Mouse (Mus musculus) bone marrow, adult 2 months (tissue): ENCODE data around the gene Gbe1. TPM values are rescaled to one million over a fixed set of nuclear protein-coding genes. Genes with fewer than 3 reads are reported as not detected.

Source experiments
- H3K27ac ChIP-seq: fragments of 200-500 bp; 2 replicates; pipeline ENCODE4 v1.5.1; 2012; ENCODE audit warnings: low read depth, mild to moderate bottlenecking, control low read depth, inconsistent platforms, low read length; ENCODE audit not compliant: control insufficient read depth, poor library complexity, insufficient read depth
- H3K4me1 ChIP-seq: fragments of 200-500 bp; 2 replicates; pipeline ENCODE4 v1.6.1; 2011; ENCODE audit warnings: low read length; ENCODE audit not compliant: control insufficient read depth, insufficient read depth
- H3K4me3 ChIP-seq: fragments of 200-500 bp; replicated peaks from 2 replicates; pipeline ENCODE3; 2011; ENCODE audit warnings: mild to moderate bottlenecking, low read depth, low read length, control low read depth; ENCODE audit not compliant: control insufficient read depth
- CTCF ChIP-seq: fragments of 200-500 bp; IDR thresholded peaks from 2 replicates; pipeline ENCODE4 v1.5.1; 2011; ENCODE audit warnings: low read length, control low read depth; ENCODE audit not compliant: control insufficient read depth, insufficient read depth
- POLR2A ChIP-seq: fragments of 200-500 bp; IDR thresholded peaks from 2 replicates; pipeline ENCODE4 v1.6.1; 2011; ENCODE audit warnings: low read depth, mild to moderate bottlenecking, control low read depth, low read length, borderline replicate concordance; ENCODE audit not compliant: control insufficient read depth
- WGBS: fragments of 180-500 bp; shearing (Covaris S2); methylation state at CpG from one replicate; pipeline ENCODE4 v1.1.7; 2018; 5-methylcytosine and 5-hydroxymethylcytosine counted together
- polyA plus RNA-seq: library from polyadenylated mRNA; stranded (reverse); fragments of >200 nt; gene quantifications from 2 replicates; pipeline ENCODE4 v1.2.4, GENCODE M21; 2011; ENCODE audit warnings: low replicate concordance; ENCODE audit not compliant: missing spikeins, insufficient read depth, insufficient read length

The Gbe1 gene
- polyA plus RNA-seq, 1 experiment, result 3.9 TPM

- Histone ChIP-seq H3K4me1 (no peaks in the 10 kb centered on the region; the same call in 1 of the 2 replicates), H3K4me3 (peak overlapping the region; percentile 59), H3K27ac (peak overlapping the region; percentile 67)
- 2% methylated on average over 9 of the region's 9 CpGs for WGBS
- TF ChIP-seq POLR2A (no peak), CTCF (no peak)
Measured at GRCm38 (mm10) chr16:70326339-70326948, 12.7 kb downstream of the Gbe1 start.

DNA sequence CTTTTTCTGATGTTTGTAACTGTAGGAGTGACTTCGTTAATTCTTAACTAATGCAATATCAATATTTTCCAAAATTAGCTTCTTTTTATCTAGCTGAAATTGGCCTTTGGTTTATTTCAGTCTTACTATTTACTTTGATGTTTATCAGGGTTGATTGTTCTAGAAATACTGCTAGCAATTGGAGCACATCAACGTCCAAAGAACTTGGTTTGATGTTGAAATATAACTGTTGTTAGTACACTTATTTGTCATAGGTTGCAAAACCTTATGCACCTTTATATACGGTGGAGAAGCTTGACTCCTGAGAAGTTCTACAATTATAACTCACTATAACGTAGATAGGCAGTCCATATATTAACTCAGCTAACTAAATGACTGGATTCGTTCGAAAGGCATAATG is 14.8 kb downstream of the Gbe1 start:
- H3K4me1 ChIP-seq, result no peaks in the 10 kb centered on the region; the same call in 1 of the 2 replicates
- TF ChIP-seq CTCF (no peak), POLR2A (no peak)
- 50% methylated on average over 6 of the region's 6 CpGs for WGBS
- H3K4me3 ChIP-seq, result no peak overlapping the region
- H3K27ac ChIP-seq, result peak overlapping the region; percentile 51; the same call in 1 of the 2 replicates

DNA sequence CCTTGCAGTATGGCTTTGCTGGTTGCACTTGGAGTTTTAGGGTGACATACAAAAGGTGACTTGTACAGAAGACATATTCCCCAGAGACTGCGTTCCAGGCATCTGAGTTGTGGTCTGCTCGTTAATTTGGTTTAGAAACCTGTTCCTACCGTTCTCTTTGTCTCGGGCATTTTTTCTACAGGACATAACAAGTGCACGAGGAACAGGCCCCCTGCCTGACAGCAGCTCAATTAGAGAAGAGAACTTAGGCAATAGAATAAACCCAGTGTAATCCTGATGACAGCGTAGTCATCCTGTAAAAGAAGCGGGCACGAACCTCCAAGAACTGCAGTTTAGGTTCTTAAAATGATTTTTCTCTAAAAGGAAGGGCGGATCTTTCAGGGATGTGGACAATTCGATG is 15.3 kb downstream of the Gbe1 start:
- peak overlapping the region; percentile 51; the same call in 1 of the 2 replicates for H3K27ac ChIP-seq
- no peaks in the 10 kb centered on the region; the same call in 1 of the 2 replicates for H3K4me1 ChIP-seq
- H3K4me3 ChIP-seq, result peak overlapping the region; percentile 24
- TF ChIP-seq POLR2A (no peak), CTCF (no peak)
- WGBS, result 22% methylated on average over 10 of the region's 10 CpGs

DNA sequence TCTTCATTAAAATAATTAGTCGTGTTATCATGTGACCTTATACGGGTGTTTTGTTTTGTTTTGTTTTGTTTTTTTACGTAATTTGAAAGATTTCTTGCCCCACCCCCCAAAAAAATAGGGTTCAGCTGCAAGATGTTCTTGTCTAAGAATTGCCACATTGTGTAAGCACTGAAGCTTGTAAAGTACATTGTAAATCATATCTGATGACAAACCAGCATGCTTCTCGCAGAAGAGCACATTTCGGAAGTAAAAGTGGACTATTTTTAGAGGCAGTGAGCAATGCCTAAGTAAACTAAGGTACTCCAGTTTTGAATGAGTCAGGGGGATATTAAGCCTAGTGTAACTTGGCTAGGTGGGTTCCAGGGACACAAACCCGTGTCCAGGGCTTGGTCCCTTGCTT is 15.7 kb downstream of the Gbe1 start:
- Histone ChIP-seq H3K4me1 (no peaks in the 10 kb centered on the region; the same call in 1 of the 2 replicates), H3K27ac (no peak overlapping the region), H3K4me3 (no peak overlapping the region)
- WGBS, result 6% methylated on average over 6 of the region's 6 CpGs
- no peak for TF ChIP-seq POLR2A
- TF ChIP-seq CTCF, result no peak

DNA sequence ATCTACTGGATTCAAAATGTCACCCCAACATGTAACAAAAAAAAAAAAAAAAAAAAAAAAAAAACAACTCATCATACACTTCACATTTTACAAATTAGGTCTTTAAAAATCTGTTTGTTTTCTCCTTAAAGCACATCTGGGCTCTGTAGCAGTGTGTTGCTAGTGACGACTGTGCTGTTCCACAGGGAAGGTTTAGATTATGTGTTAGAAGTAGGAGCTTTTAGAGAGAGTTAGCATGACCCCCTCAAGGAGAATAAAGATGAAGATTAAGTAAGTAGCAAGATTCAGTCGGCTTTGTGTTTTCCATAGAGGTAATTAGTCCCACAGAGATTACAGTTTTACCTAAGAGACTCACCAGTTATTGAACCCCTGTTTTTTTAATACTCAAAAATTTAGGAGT is 16.3 kb downstream of the Gbe1 start:
- Histone ChIP-seq H3K4me1 (no peaks in the 10 kb centered on the region; the same call in 1 of the 2 replicates), H3K4me3 (no peak overlapping the region), H3K27ac (no peak overlapping the region)
- TF ChIP-seq POLR2A, result no peak
- no peak for TF ChIP-seq CTCF
- WGBS, result 57% methylated on average over 2 of the region's 2 CpGs

DNA sequence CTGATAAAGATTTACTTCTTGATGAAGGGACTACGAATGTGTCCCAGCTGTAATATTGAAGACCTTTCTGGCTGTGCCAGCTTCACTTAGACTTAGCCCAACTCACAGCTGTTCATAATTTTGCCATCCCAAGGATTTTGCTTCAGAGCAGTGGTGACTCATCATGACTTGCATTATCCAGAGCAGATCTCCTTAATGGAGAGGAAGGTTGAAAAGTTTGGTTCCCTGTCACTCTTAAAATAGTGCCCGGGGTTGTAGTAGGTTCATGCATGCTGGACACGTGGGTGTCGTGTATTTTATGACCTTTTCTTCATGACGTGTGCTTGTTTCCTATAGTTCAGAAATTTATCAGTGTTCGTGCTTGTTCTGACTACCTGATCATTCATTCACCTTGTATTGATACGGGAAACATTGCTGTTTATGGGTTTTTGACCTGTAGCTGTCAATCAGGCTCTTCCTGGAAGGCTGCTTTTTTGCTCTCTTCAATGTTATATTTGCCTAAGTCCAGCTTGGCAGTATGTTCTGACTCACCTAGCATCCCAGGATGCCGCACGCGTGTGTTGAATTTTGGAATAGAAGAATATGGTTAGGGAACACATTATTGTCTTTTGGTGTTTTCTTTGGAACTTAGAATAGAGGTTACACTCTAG is 17.0 kb downstream of the Gbe1 start:
- H3K4me3 ChIP-seq, result no peak overlapping the region
- no peaks in the 10 kb centered on the region; the same call in 1 of the 2 replicates for H3K4me1 ChIP-seq
- WGBS, result 62% methylated on average over 10 of the region's 10 CpGs
- H3K27ac ChIP-seq, result no peak overlapping the region
- TF ChIP-seq CTCF, result no peak
- TF ChIP-seq POLR2A, result no peak

GRCm38 (mm10) chr16:70334812-70335211 is 21.1 kb downstream of the Gbe1 start:
- no peak overlapping the region for H3K27ac ChIP-seq
- no peaks in the 10 kb centered on the region; the same call in 1 of the 2 replicates for H3K4me1 ChIP-seq
- H3K4me3 ChIP-seq, result no peak overlapping the region
- WGBS, result 82% methylated on average over 5 of the region's 5 CpGs
- TF ChIP-seq POLR2A (no peak), CTCF (no peak)

DNA sequence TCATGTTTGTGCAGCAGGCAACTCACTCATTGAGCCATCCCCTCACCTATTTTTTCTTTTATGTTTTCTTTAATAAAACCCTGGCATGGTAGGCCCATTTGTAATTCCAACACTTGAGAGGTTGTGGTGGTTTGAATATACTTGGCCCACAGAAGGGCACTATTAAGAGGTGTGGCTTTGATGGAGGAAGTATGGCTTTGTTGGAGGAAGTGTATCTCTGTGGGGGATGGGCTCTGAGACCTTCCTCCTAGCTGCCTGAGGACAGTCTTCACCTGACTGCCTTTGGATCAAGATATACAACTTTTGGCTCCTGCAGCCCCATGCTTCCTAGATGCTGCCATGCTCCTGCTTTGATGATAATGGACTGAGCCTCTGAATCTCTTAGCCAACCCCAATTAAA is 21.7 kb downstream of the Gbe1 start:
- TF ChIP-seq CTCF (no peak), POLR2A (no peak)
- Histone ChIP-seq H3K4me1 (no peaks in the 10 kb centered on the region; the same call in 1 of the 2 replicates), H3K4me3 (no peak overlapping the region), H3K27ac (no peak overlapping the region)

- TF ChIP-seq POLR2A, result no peak
- TF ChIP-seq CTCF, result no peak
- Histone ChIP-seq H3K4me3 (no peak overlapping the region), H3K27ac (no peak overlapping the region), H3K4me1 (no peaks in the 10 kb centered on the region; the same call in 1 of the 2 replicates)
- WGBS, result 87% methylated on average over 3 of the region's 3 CpGs
Measured at GRCm38 (mm10) chr16:70337661-70338060, 23.9 kb downstream of the Gbe1 start.
